Mouse (Mus musculus) large intestine, adult 2 months (tissue): ENCODE results near the gene Adtrp. TPM values are rescaled to one million over a fixed set of nuclear protein-coding genes. Genes with fewer than 3 reads are reported as not detected.

ENCODE experiments used
- DNase-seq: peaks from one replicate; pipeline ENCODE4 v3.0.0-alpha.2; 2012; ENCODE audit warnings: low read depth, low spot score
- WGBS: fragments of 180-500 bp; shearing (Covaris S2); methylation state at CpG from one replicate; pipeline ENCODE4 v1.1.7; 2018; 5-methylcytosine and 5-hydroxymethylcytosine counted together
- polyA plus RNA-seq: library from polyadenylated mRNA; depleted of rRNA; stranded (reverse); fragments of >200 nt; gene quantifications from 2 replicates; pipeline ENCODE4 v1.2.3, GENCODE M21; 2012

The Adtrp gene
- polyA plus RNA-seq, 1 experiment = 72.3 TPM

DNA sequence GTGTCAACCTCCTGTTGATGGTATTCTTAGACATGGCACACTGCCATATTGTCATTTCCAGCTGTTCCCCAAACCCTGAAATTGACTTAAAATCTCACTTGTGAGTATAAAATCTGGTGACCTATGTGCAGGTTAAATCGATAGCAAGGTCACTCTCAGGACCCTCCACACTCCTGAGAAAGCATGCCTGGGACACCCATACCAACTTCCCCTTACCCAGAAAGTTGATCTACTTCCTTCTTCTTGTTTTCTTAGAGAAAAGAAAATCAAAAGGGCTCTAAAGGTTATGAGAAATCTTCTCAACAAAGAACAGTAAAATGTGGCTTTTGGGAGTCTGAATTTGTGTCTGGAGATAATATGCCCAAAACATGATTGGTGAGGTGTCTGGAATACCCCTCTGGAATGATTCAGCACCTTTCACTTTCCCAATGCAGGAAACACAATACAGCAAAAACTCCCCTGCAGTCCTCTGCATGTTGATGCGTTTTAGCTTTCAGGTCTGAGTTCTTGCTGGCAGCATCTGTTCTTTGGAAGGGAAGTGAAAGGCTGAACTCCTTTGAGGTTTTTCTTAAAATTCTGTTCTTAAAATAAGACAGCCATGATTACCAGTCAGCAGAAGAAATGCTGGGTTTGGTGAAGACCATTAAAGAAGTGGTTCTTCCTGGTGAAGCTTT, 59.5 kb downstream of the Adtrp start:
- 76% methylated on average over 2 of the region's 2 CpGs for WGBS
- DNase-seq = no peak

DNA sequence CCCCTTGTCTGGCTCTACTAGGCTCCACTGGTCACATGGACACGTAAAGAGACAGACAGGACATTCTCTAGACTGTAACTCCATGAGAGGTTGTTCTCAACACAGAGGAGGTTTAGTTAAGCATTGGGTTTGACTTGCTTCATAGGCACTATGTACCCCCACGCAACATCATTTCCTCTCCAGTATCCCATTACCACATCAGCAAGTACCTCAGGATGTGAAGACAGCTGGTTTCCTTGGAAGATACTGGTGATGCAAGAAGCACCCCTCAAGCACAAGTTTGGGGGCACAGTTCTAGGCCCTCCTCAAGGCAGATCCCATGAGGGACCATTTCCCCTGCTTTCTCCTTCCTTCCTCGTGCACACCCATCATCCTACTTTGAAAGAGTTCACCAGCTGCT, 60.8 kb downstream of the Adtrp start:
- 94% methylated on average over 3 of the region's 3 CpGs for WGBS
- no peak for DNase-seq

DNA sequence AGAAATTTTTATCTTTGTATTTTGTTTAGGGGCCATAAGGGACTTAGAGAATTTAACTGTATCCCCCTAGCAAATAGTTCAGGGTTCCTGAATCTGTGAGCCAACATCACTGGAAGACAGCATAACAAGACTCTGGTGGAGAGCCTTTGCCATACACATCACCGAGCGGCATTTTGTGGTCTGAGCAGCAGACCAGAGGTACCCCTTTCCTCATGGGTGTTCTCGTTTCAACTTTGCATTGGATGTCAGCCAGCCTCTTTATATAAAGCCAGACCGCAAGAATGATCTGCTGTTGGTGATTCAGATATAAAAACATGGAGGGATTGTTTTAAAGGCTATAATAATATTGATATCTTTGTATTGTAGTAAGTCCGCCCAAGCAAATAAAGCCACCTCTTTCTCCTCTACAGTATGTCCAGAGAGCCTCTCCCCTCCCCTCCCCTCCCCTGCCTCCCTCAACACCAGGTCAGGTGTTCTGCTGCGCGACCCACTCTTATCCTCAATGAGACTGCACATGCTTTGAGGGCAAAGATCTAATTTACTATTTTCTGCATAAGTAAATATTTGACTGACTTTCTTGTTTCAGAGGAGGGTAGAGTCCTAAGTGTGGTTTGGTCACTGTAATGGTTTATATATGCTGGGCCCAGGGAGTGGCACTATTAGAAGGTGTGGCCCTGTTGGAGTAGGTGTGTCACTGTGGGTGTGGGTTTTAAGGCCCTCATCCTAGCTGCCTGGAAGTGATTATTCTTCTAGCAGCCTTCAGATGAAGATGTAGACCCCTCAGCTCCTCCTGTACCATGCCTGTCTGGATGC, 62.4 kb downstream of the Adtrp start:
- DNase-seq = no peak
- 30% methylated on average over 7 of the region's 7 CpGs for WGBS

DNA sequence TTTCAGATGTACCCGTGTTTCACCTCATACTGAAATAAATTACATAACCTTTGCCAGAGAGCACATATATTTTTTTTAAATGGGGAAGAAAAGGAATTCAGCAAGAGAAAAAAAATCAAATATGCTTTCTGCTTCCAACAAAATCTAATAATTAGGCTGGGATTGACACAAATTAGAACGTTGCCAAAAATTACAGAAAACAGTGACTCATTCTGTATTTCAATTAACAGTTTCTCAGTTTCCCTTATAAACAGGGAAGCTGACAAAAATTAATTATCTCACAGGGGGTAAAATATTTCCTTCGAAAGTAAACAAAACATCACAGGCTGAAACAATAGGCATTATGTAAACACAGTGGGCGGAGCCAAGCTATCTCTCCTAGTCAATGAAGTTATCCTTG, 67.2 kb downstream of the Adtrp start:
- 81% methylated on average over 4 of the region's 4 CpGs for WGBS

DNA sequence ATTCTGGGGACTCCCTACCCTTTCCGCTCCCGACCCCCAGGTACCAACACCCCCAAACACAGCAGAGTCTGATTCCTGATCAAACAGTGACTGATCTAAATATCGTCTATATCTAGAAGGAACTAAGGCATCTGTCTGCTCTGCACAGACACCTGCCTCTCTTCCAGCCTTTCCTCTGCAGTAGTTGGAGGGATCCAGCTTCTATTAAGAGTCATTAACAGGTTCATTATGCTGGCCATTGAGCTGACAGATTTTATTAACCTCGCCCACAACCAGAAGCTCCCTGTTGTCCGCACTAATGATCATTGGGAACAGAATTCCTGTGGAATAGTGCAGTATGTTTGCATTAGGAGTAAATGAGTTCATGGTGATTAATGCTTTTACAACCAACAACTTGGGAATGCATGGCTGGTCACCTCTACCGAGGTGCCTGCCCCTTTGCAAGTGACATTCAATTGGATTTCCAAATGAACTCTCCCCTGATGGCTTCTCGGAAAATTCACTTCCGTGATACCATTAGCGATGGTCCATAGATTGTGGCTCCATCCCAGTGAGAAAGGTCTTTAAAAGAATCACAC, 67.8 kb downstream of the Adtrp start:
- 83% methylated on average over 9 of the region's 9 CpGs for WGBS
- no peak for DNase-seq

More for the DNA sequence above, 67.2 kb downstream of the Adtrp start:
- DNase-seq = no peak

DNA sequence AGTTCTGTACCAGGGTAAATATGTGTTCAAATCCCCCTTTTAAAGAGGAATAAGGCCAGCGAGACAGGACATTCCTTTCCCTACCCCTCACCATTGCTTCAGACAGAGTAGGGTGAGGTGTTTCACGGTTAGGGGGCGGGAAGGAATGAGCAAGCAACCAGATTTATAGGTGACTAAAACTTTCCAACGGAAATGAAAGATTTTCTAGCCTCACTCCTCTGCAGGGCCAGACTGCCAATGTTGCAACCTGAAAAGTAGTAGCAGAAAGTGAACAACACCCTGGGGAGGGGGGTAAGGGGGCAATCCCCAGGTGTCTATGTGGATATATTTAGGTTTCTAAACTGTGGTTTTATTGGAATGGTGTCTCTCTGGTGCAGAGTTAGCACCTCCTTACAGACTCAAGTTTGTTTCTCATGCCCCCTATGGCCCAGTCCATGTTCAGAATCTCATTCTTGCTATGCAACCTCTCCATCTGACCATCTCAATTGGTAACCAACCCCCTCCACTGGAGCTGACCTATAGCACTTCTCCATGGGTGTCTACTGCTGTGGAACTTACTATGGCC, 73.6 kb downstream of the Adtrp start:
- 87% methylated on average over 4 of the region's 4 CpGs for WGBS
- no peak for DNase-seq

DNA sequence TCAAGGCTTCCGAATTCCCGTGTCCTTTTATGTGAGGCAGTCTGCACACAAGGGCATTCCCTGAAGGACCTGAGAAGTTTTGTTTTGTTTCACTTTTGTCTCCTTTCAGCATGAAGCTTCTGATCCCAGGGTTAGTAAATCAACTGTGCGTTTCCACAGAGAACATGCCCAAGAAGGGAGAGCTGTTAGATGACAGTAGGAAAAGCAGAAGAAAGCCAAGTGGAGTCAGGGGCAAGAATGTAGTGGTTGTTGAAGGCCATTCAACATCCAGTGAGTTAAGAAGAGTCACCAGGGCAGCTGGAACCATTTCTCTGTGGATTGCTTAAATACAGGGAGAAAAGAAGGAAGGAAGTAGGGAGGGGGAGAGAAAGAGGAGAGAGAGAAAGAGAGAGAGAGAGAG, 76.4 kb downstream of the Adtrp start:
- DNase-seq = no peak
- WGBS = 48% methylated on average over 3 of the region's 3 CpGs

DNA sequence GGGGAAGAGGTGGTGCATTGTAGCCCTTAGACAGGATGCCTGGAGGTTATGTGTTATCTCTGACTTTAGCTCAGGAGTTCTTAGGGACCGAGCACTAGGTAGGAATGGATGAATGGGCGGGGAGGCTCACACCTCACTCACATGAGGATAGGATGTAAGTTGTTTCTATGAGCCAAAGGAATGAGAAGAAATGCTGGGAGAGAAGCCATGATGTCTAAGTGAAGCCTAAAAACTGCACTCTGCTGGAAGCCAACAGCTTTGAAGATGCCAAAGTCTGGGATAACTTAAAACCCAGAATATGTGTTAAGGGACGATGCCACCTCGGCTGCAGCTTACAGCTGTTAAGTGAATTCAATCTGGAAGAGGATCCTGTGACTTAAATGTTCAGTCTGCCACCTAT, 79.5 kb downstream of the Adtrp start:
- 92% methylated on average over 4 of the region's 4 CpGs for WGBS
- DNase-seq = no peak

DNA sequence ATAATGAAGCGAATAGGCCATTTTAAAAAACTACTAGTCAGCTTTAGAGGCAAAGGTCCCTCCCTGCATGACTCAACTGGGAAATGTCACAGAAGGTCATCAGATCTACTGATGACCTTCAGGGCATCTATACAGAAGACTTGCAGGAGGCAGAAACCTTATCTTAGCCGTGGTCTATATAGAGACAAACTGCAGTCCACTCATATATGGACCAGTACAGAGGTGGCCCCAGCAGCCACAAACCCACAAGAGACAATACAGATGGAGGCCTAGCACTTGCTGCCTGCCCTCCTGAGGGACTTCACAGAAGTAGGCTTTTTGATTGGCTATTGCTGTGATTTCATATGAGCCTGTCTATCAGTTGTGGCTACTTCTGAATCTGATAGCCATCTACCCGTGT, 85.5 kb downstream of the Adtrp start:
- DNase-seq = no peak
- WGBS = 77% methylated on average over 3 of the region's 3 CpGs

DNA sequence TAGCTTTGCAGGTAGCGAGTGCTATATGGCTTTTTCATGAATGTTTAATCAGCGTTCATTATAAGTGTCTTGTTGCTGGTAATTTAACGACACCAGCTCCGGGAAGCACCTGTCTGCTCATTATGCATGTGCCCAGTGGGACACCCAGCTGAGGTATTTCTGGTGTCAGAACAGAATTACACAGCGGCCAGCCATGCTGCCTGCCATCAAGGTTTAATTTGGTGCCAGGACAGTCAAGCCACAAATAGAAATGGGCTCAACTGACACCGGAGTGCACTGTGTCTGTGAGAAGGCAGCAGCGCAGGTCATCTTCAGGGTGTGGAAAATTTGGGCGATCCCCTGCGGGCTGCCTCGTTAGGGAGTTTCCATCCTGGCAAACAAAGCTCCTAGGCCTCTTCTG, 87.0 kb downstream of the Adtrp start:
- WGBS = 25% methylated on average over 10 of the region's 10 CpGs
- DNase-seq = no peak

DNA sequence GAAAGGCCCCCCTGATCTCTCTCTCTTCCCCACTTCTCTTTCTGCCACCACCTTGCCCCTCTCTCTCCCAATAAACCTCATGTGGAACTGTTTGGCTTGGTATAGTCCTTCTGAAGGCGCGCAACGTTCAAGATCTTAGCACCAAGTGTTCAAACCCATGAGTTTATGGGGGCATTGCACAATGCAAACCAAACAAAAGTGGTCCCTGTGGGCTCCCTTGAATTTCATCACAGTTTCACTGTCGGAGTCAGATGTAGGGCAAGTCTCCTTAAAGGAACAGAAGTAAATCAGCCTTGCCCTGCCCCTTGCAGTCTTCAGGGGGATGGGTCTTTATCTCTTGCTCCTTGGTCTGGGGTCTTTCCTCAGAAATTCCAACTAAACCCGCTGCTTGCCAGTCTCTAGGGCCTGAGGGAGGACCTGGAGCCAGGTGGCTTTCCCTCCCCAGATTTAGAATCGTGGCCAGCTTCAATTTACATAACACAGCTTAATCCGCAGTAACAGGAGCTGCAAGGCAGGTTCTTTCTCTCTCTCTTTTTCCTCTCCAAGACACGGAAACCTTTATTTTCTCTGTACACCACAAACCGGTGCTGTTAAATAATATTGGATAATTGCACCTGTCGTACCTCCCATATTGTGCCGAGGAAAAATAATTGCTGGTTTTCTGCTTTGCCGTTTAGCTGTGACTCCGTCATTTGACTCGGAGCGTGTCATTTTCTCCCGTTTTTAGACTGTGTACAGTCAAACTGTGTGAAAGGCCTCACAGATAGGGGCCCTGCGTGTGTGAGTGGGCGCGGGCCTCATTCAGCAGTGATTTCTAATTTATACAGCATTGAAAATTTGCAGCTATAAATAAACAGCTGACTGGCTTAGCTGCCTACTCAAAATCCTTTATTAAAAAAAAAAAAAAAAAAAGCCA, 88.7 kb downstream of the Adtrp start:
- no peak for DNase-seq
- WGBS = 38% methylated on average over 19 of the region's 19 CpGs

DNA sequence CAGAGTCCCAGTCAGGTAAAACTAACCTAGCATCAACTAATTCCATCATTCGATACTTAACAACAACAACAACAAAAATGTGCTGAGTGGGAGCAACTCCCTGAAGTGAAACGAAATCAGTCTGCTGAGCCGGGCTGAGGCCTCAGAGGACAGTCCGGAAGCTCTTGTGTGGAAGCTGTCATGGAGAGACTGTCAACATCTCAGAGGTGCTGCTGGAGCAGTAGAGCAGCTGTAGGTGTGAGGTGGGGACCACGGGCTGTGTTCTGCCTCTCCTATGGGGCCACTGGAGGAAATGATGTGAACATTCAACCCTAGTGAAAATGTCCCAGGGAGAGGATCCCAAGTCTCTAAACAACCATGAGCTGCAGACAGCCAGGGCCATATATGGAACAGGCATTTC, 94.4 kb downstream of the Adtrp start:
- 89% methylated on average over 5 of the region's 5 CpGs for WGBS
- no peak for DNase-seq

DNA sequence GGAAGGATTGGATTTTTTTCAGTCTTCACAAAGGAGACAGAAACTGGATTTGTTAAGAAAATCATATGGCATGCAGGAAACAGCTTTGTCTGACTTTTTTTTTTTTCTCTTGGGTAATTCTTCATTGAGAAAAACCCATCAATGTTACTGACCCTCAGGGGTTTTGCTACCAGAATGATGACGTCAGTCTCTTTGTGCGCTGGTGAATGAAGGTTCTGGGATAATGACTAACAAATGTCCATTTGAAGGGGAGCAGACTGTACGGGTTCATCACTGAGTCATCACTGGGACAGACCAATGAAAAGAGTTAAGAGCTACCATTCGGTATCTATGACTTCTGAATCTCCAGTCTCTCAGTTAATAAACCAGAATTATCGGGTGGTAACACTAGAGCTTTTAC, 97.0 kb downstream of the Adtrp start:
- no peak for DNase-seq
- 84% methylated on average over 5 of the region's 5 CpGs for WGBS

DNA sequence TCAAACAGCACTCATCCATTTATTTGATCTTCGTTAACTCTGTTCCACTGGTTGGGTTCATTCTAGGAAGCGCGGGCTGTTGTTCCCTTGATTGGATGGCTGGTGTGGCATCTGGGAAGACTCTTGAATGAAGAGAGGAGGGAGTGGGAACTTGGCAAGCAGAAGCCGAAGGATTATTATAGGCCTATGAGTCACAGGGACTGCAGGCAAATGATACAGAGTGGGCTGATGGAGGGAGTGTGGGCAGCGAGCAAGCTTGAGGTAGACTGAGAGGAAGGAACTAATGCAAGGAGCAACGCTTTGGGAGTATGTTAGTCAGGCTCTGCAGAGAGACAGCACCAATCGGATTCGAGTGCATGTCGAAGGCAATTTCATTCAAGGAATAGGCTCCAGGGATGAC, 98.6 kb downstream of the Adtrp start:
- WGBS = 60% methylated on average over 9 of the region's 9 CpGs
- no peak for DNase-seq

DNA sequence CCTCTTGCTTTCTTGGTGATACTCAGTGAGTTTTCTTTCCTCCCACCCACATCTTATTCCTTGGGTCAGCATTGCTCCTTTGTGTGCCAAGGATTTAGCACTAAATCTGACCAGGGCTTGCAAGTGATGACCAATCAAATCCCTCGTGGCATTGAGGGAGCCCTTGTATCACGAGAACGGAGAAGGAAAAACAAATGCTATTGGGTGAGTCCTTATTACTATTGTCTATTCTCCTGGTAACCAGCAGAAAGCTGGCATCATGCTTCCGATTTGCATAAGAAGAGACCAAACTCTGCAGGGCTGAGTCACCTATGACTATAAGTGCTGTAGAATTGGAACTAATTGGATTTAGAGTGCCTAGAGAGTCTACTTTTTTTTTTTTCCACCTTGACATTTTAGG, 99.8 kb downstream of the Adtrp start:
- 92% methylated on average over 4 of the region's 4 CpGs for WGBS

DNA sequence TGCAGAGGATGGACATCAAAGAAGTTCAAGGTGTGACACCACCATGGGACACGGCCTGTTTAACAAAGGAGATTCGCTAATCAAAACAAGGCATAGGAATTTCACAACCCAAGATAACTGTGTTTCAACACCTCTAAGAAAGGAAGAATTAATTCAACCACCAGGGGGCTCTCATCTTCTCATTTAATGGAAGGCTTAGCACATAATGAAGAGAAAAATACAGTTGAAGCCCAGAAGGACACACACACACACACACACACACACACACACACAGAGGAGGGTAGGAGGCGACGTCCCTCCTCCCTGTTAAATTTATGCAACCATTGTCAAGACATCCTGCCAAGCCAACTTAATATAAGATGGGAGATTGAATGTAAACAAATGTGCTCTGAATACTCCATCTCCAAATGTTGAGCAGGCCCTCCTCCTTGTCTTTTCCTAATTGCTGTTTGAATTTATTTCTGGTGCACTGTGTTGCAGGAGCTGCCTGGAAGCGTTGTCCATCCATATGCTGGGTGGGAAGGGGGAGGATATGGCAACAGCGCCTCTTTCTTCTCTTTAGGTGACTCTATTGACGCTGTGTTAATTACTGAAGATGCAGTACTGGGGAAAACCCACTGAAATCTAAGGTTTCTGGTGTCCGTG, 100.4 kb downstream of the Adtrp start:
- WGBS = 53% methylated on average over 8 of the region's 8 CpGs
- no peak for DNase-seq

More for the DNA sequence above, 99.8 kb downstream of the Adtrp start:
- DNase-seq = no peak

DNA sequence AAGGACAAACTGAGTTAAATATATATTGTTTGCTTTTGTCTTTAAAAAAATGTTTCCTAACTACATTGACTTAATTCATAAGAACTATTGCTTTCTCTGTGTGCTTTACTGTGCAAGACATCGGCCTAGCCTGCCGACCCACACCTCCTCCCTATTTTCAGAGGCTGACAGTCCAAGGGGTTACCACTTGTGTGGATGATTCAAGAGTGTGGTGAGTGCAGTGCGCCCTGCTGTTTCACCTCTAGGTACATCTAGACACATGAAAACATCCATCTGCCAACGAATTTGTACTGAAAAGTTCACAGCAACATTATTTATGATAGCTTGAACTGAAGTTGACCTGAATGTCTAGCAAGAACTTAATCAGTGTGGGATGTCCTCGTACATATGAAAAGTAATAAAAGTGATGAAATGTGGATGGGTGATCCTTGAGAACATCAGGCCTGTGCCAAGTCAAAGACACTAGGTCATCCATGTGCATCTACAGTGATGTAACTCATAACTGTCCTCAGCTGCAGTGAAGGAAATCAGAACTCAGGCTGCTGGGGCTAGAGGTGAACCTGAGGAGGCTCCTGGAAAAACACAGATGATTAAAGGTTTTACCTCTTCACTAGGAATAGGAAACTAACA, 106.9 kb downstream of the Adtrp start:
- 62% methylated on average over 5 of the region's 5 CpGs for WGBS
- DNase-seq = no peak

DNA sequence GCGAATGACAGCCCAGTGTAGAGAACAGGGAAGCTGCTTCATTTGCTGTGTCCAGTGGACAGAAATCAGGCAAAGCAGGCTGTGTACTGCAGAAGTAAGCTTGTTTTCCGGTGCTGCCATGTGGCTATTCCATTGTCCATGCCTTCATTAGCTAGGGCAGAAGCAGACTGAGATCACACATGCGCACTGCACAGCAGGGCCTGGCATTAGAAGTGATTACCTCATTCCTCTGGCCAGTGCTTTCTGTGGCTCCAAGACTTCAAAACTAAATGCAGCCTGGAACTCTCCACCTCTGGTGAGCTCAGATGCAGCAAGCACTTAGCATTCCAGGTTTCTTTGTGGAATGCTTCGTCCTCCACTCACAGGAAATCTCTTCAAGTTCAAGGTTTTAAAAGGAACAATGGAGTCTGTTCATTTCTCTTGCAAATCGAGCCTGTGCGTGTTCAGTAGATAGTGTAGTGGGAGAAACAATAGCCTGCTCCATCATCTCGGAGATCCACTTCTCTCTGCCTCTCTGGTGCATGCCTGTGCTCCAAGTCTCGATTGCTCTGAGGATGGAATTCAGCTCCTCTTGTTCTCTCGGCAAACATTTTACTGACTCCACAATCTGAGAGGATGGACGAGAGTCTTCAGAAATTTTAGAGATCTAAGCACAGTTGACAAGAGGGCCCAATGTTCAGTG, 109.7 kb downstream of the Adtrp start:
- WGBS = 69% methylated on average over 10 of the region's 10 CpGs
- DNase-seq = no peak
